Mouse (Mus musculus) liver, postnatal 0 days (tissue): ENCODE measurements around the gene Zfp827. TPM values are rescaled to one million over a fixed set of nuclear protein-coding genes. Genes with fewer than 3 reads are reported as not detected.

Source experiments
- ATAC-seq: fragments of 200-750 bp; cut with Nextera tagmentation; 2 replicates; pipeline ENCODE4 v1.8.0; 2017; ENCODE audit warnings: mild to moderate bottlenecking, moderate library complexity
- DNase-seq: peaks from one replicate; pipeline ENCODE4 v3.0.0-alpha.2; 2016
- H3K27ac ChIP-seq: fragments of 300-500 bp; sonication (generic); 2 replicates; pipeline ENCODE4 v1.5.1; 2014; ENCODE audit warnings: antibody characterized with exemption, moderate library complexity, mild to moderate bottlenecking, low read depth
- H3K27me3 ChIP-seq: fragments of 300-500 bp; sonication (generic); 2 replicates; pipeline ENCODE4 v1.6.1; 2014; ENCODE audit warnings: low read length, control low read depth, mixed read lengths; ENCODE audit not compliant: insufficient read depth
- H3K36me3 ChIP-seq: fragments of 300-500 bp; sonication (generic); replicated peaks from 2 replicates; pipeline ENCODE4 v1.6.1; 2014; ENCODE audit warnings: mild to moderate bottlenecking, control low read depth, low read length, moderate library complexity, mixed read lengths; ENCODE audit not compliant: insufficient read depth
- H3K4me1 ChIP-seq: fragments of 300-500 bp; sonication (generic); 2 replicates; pipeline ENCODE4 v1.6.1; 2014; ENCODE audit warnings: antibody characterized with exemption, mild to moderate bottlenecking, control low read depth; ENCODE audit not compliant: insufficient read depth
- H3K4me2 ChIP-seq: fragments of 300-500 bp; sonication (generic); 2 replicates; pipeline ENCODE4 v1.6.1; 2014; ENCODE audit warnings: low read depth, mild to moderate bottlenecking, low read length, moderate library complexity, mixed read lengths
- H3K4me3 ChIP-seq: fragments of 300-500 bp; sonication (generic); 2 replicates; pipeline ENCODE4 v1.5.1; 2014; ENCODE audit warnings: low read depth, low read length
- H3K9ac ChIP-seq: fragments of 300-500 bp; sonication (generic); replicated peaks from 2 replicates; pipeline ENCODE4 v1.6.1; 2014; ENCODE audit warnings: mild to moderate bottlenecking, moderate library complexity
- H3K9me3 ChIP-seq: fragments of 300-500 bp; sonication (generic); 2 replicates; pipeline ENCODE4 v1.6.1; 2016; ENCODE audit warnings: mild to moderate bottlenecking, control low read depth, low read length, mixed read lengths
- CTCF ChIP-seq: sonication (generic); IDR thresholded peaks from 2 replicates; pipeline ENCODE4 v1.5.1; 2016; ENCODE audit warnings: antibody characterized with exemption, low read depth
- EP300 ChIP-seq: IDR thresholded peaks from 2 replicates; pipeline ENCODE4 v1.6.1; 2016; ENCODE audit warnings: antibody characterized with exemption, low read depth, mild to moderate bottlenecking
- WGBS: fragments of 180-500 bp; shearing (Covaris S2); extraction: QIAGEN DNeasy Blood & Tissue Kit; methylation state at CpG from one replicate; pipeline ENCODE4 v1.1.7; 2014; ENCODE audit not compliant: insufficient replicate concordance; 5-methylcytosine and 5-hydroxymethylcytosine counted together
- polyA plus RNA-seq: library from polyadenylated mRNA; unstranded; fragments of >200 nt; fragmentation: Nextera tagmentation; extraction: Ambion mirVana; gene quantifications from 2 replicates; pipeline ENCODE4 v1.2.1, GENCODE M21; 2015

The Zfp827 gene
- polyA plus RNA-seq, 1 experiment from 2014 or later: 0.62 TPM

- H3K9ac ChIP-seq: no peak overlapping the region
- H3K27ac ChIP-seq: no peak overlapping the region
- ATAC-seq (no peak), DNase-seq (no peak)
- no peaks in the 10 kb centered on the region for H3K4me1 ChIP-seq
- H3K27me3 ChIP-seq: no peaks in the 10 kb centered on the region
- no peak for TF ChIP-seq CTCF
- no peak for TF ChIP-seq EP300
- no peak overlapping the region for H3K4me3 ChIP-seq
- H3K36me3 ChIP-seq: no peaks in the 10 kb centered on the region
- no peak overlapping the region for H3K4me2 ChIP-seq
- no peaks in the 10 kb centered on the region for H3K9me3 ChIP-seq
- WGBS: 80% methylated on average over 10 of the region's 10 CpGs
Measured at GRCm38 (mm10) chr8:79145626-79146025, 117.4 kb downstream of the Zfp827 start.

- Histone ChIP-seq H3K9ac (no peak overlapping the region), H3K4me1 (0 out of 2 replicates have a peak, but pooled peaks cover 2% of the 10 kb centered on the region), H3K9me3 (no peaks in the 10 kb centered on the region), H3K4me2 (no peak overlapping the region), H3K4me3 (no peak overlapping the region), H3K27ac (no peak overlapping the region), H3K36me3 (no peaks in the 10 kb centered on the region), H3K27me3 (no peaks in the 10 kb centered on the region)
- no peak for TF ChIP-seq CTCF
- TF ChIP-seq EP300: no peak
- DNase-seq (no peak), ATAC-seq (no peak)
- 81% methylated on average over 10 of the region's 10 CpGs for WGBS
Measured at GRCm38 (mm10) chr8:79148799-79149198, 120.6 kb downstream of the Zfp827 start.

GRCm38 (mm10) chr8:79149880-79150279 is 121.6 kb downstream of the Zfp827 start:
- Histone ChIP-seq H3K27ac (no peak overlapping the region), H3K4me2 (no peak overlapping the region), H3K9me3 (no peaks in the 10 kb centered on the region), H3K4me1 (0 out of 2 replicates have a peak, but pooled peaks cover 2% of the 10 kb centered on the region), H3K27me3 (no peaks in the 10 kb centered on the region), H3K9ac (no peak overlapping the region), H3K36me3 (no peaks in the 10 kb centered on the region), H3K4me3 (no peak overlapping the region)
- WGBS: 90% methylated on average over 10 of the region's 10 CpGs
- no peak for TF ChIP-seq CTCF
- no peak for TF ChIP-seq EP300
- ATAC-seq: no peak
- no peak for DNase-seq

- Histone ChIP-seq H3K36me3 (peaks cover 2% of the 10 kb centered on the region; the same call in 1 of the 2 replicates), H3K4me3 (no peak overlapping the region), H3K4me1 (0 out of 2 replicates have a peak, but pooled peaks cover 2% of the 10 kb centered on the region), H3K9ac (no peak overlapping the region), H3K4me2 (no peak overlapping the region), H3K27ac (no peak overlapping the region), H3K27me3 (no peaks in the 10 kb centered on the region), H3K9me3 (no peaks in the 10 kb centered on the region)
- 69% methylated on average over 11 of the region's 11 CpGs for WGBS
- TF ChIP-seq CTCF: no peak
- TF ChIP-seq EP300: no peak
- ATAC-seq (no peak), DNase-seq (no peak)
Measured at GRCm38 (mm10) chr8:79150544-79151192, 122.4 kb downstream of the Zfp827 start.

GRCm38 (mm10) chr8:79151644-79152043 is 123.4 kb downstream of the Zfp827 start:
- ATAC-seq: no peak
- Histone ChIP-seq H3K4me3 (no peak overlapping the region), H3K4me1 (0 out of 2 replicates have a peak, but pooled peaks cover 2% of the 10 kb centered on the region), H3K27me3 (no peaks in the 10 kb centered on the region), H3K36me3 (peaks cover 3% of the 10 kb centered on the region; the same call in 1 of the 2 replicates), H3K27ac (no peak overlapping the region), H3K9ac (no peak overlapping the region), H3K9me3 (no peaks in the 10 kb centered on the region), H3K4me2 (no peak overlapping the region)
- WGBS: 87% methylated on average over 4 of the region's 4 CpGs
- no peak for DNase-seq
- TF ChIP-seq CTCF (no peak), EP300 (no peak)

- no peak overlapping the region for H3K27ac ChIP-seq
- no peak overlapping the region for H3K4me2 ChIP-seq
- H3K9me3 ChIP-seq: no peaks in the 10 kb centered on the region
- no peaks in the 10 kb centered on the region for H3K27me3 ChIP-seq
- H3K4me3 ChIP-seq: no peak overlapping the region
- DNase-seq (no peak), ATAC-seq (no peak)
- no peak for TF ChIP-seq CTCF
- TF ChIP-seq EP300: no peak
- no peak overlapping the region for H3K9ac ChIP-seq
- peaks cover 3% of the 10 kb centered on the region; the same call in 1 of the 2 replicates for H3K36me3 ChIP-seq
- 0 out of 2 replicates have a peak, but pooled peaks cover 2% of the 10 kb centered on the region for H3K4me1 ChIP-seq
- 50% methylated on average over 1 of the region's 1 CpGs for WGBS
Measured at GRCm38 (mm10) chr8:79153201-79153600, 125.0 kb downstream of the Zfp827 start.
